Mouse (Mus musculus) CH12.LX (cell line): ENCODE data around the gene Usp17lb. TPM values are rescaled to one million over a fixed set of nuclear protein-coding genes. Genes with fewer than 3 reads are reported as not detected.
"Not testable (repeated sequence)": the region's sequence is repeated elsewhere in the genome, so short reads cannot be mapped to it uniquely, and the experiment has no call there.

Source experiments
- DNase-seq: peaks from one replicate; pipeline ENCODE4 v3.0.0-alpha.2; 2013; ENCODE audit errors: extremely low read depth
- H3K27ac ChIP-seq: 2 replicates; pipeline ENCODE4 v1.5.1; 2012; ENCODE audit warnings: low read depth, mild to moderate bottlenecking, control low read depth, moderate library complexity; ENCODE audit not compliant: insufficient read depth
- H3K27me3 ChIP-seq: replicated peaks from 2 replicates; pipeline ENCODE3; 2012; ENCODE audit warnings: inconsistent platforms
- H3K36me3 ChIP-seq, 2 experiments: replicated peaks in 1 of 2; 2 replicates each; pipeline versions ENCODE3 to v1.6.1; 2012; ENCODE audit warnings: inconsistent platforms in 1 of 2, low read length in 1 of 2, mild to moderate bottlenecking in 1 of 2, mixed read lengths in 1 of 2, moderate library complexity in 1 of 2; ENCODE audit not compliant: control insufficient read depth in 1 of 2, insufficient read depth in 1 of 2
- H3K4me1 ChIP-seq, 2 experiments: 2 replicates each; pipeline ENCODE4 v1.6.1; 2012; ENCODE audit warnings: inconsistent platforms in 1 of 2, moderate library complexity in 1 of 2; ENCODE audit not compliant: insufficient read depth in 2 of 2, control insufficient read depth in 1 of 2
- H3K4me2 ChIP-seq: 2 replicates; pipeline ENCODE4 v1.6.1; 2012; ENCODE audit warnings: low read depth, mild to moderate bottlenecking, control low read depth; ENCODE audit not compliant: poor library complexity, insufficient read depth, severe bottlenecking
- H3K4me3 ChIP-seq, 3 experiments: fragments of 150-350 bp in 1 of 3; sonication (generic) in 1 of 3; replicated peaks in 1 of 3; 2 replicates each; pipeline versions ENCODE3 to v1.5.1; 2011 to 2012; ENCODE audit warnings: low read depth in 2 of 3, low read length in 2 of 3, mild to moderate bottlenecking in 2 of 3, moderate library complexity in 2 of 3, control low read depth in 1 of 3, improper control_type of control experiment in 1 of 3, inconsistent platforms in 1 of 3, mixed read lengths in 1 of 3; ENCODE audit not compliant: poor library complexity in 1 of 3
- H3K79me2 ChIP-seq: replicated peaks from 2 replicates; pipeline ENCODE4 v1.6.1; 2012; ENCODE audit warnings: mild to moderate bottlenecking, moderate library complexity; ENCODE audit not compliant: control insufficient read depth, poor library complexity, insufficient read depth, severe bottlenecking; ENCODE audit errors: extremely low read depth
- H3K9ac ChIP-seq: 2 replicates; pipeline ENCODE4 v1.6.1; 2012; ENCODE audit warnings: low read depth, mild to moderate bottlenecking, control low read depth, moderate library complexity; ENCODE audit not compliant: insufficient read depth
- H3K9me3 ChIP-seq: replicated peaks from 2 replicates; pipeline ENCODE3; 2012; ENCODE audit warnings: low read length, inconsistent platforms, mixed read lengths
- E2F4 ChIP-seq: IDR thresholded peaks from 2 replicates; pipeline ENCODE4 v1.6.1; 2011; ENCODE audit warnings: low read depth, low read length, improper control_type of control experiment; ENCODE audit not compliant: insufficient replicate concordance
- EP300 ChIP-seq: IDR thresholded peaks from 2 replicates; pipeline ENCODE4 v1.6.1; 2011; ENCODE audit warnings: low read length, improper control_type of control experiment
- ETS1 ChIP-seq: conservative IDR thresholded peaks from 2 replicates; pipeline ENCODE4 v1.6.1; 2012; ENCODE audit warnings: low read depth, mild to moderate bottlenecking, inconsistent platforms, low read length, improper control_type of control experiment, moderate library complexity
- HCFC1 ChIP-seq: IDR thresholded peaks from 2 replicates; pipeline ENCODE4 v1.6.1; 2012; ENCODE audit warnings: low read depth, mild to moderate bottlenecking, inconsistent platforms, low read length, improper control_type of control experiment
- JUN ChIP-seq: IDR thresholded peaks from 2 replicates; pipeline ENCODE4 v1.6.1; 2011; ENCODE audit warnings: low read depth, mild to moderate bottlenecking, low read length, improper control_type of control experiment, moderate library complexity; ENCODE audit not compliant: insufficient read depth
- KAT2A ChIP-seq: IDR thresholded peaks from 2 replicates; pipeline ENCODE4 v1.6.1; 2012; ENCODE audit warnings: low read length, improper control_type of control experiment, inconsistent platforms; ENCODE audit not compliant: insufficient replicate concordance
- MAFK ChIP-seq: IDR thresholded peaks from 2 replicates; pipeline ENCODE4 v1.6.1; 2011; ENCODE audit warnings: low read length, improper control_type of control experiment; ENCODE audit not compliant: insufficient replicate concordance
- MAZ ChIP-seq: IDR thresholded peaks from 2 replicates; pipeline ENCODE4 v1.6.1; 2012; ENCODE audit warnings: low read depth, mild to moderate bottlenecking, inconsistent platforms, low read length, improper control_type of control experiment, moderate library complexity
- MYC ChIP-seq: IDR thresholded peaks from 2 replicates; pipeline ENCODE4 v1.6.1; 2011; ENCODE audit warnings: low read depth, mild to moderate bottlenecking, improper control_type of control experiment, low read length
- NELFE ChIP-seq: IDR thresholded peaks from 2 replicates; pipeline ENCODE4 v1.6.1; 2011; ENCODE audit warnings: low read depth, low read length, improper control_type of control experiment
- POLR2A ChIP-seq: IDR thresholded peaks from 2 replicates; pipeline ENCODE4 v1.6.1; 2011; ENCODE audit warnings: low read depth, mild to moderate bottlenecking, improper control_type of control experiment, low read length
- POLR2AphosphoS2 ChIP-seq: IDR thresholded peaks from 2 replicates; pipeline ENCODE4 v1.6.1; 2011; ENCODE audit warnings: low read depth, low read length, improper control_type of control experiment
- RCOR1 ChIP-seq: conservative IDR thresholded peaks from 2 replicates; pipeline ENCODE4 v1.6.1; 2012; ENCODE audit warnings: low read depth, mild to moderate bottlenecking, inconsistent platforms, low read length, improper control_type of control experiment
- TBP ChIP-seq: conservative IDR thresholded peaks from 2 replicates; pipeline ENCODE4 v1.6.1; 2011; ENCODE audit warnings: low read depth, low read length, improper control_type of control experiment
- UBTF ChIP-seq: IDR thresholded peaks from 2 replicates; pipeline ENCODE4 v1.6.1; 2012; ENCODE audit warnings: low read depth, mild to moderate bottlenecking, inconsistent platforms, low read length, improper control_type of control experiment, moderate library complexity
- ZC3H11A ChIP-seq: IDR thresholded peaks from 2 replicates; pipeline ENCODE4 v1.6.1; 2012; ENCODE audit warnings: low read depth, mild to moderate bottlenecking, inconsistent platforms, low read length, improper control_type of control experiment
- dilution Hi-C: fragments of 300-500 bp; cut with MboI; formaldehyde crosslinking; loops from 2 replicates; pipeline ENCODE4 v1.14.3; 2020; ENCODE audit warnings: low sequenced_read_pairs; ENCODE audit not compliant: extremely low pct_unique_long_range_greater_than_20kb, extremely low pct_ligation_motif_present
- in situ Hi-C: fragments of 300-500 bp; cut with MboI; formaldehyde crosslinking; loops from 3 replicates; pipeline ENCODE4 v1.14.3; 2019; ENCODE audit warnings: low sequenced_read_pairs, low pct_ligation_motif_present, low pct_unique_long_range_greater_than_20kb, mixed read lengths
- polyA plus RNA-seq: library from polyadenylated mRNA; unstranded; fragments of >175 nt; gene quantifications from 2 replicates; pipeline ENCODE4 v1.2.1, GENCODE M21; 2012; ENCODE audit warnings: low read depth; ENCODE audit not compliant: insufficient read length
- total RNA-seq, 2 experiments: library from RNA; depleted of rRNA; stranded (reverse); fragments of 300-350 nt in 1 of 2; fragments of >200 nt in 1 of 2; gene quantifications; 2 replicates each; pipeline ENCODE4 v1.2.3; 2012 to 2014

Usp17lb gene
- total and polyA plus RNA-seq, 3 experiments: not detected

- in situ Hi-C loops: no loop called here
Observed at GRCm38 (mm10) chr7:104843731-104844287, 1.4 kb upstream of the Usp17lb start.

DNA sequence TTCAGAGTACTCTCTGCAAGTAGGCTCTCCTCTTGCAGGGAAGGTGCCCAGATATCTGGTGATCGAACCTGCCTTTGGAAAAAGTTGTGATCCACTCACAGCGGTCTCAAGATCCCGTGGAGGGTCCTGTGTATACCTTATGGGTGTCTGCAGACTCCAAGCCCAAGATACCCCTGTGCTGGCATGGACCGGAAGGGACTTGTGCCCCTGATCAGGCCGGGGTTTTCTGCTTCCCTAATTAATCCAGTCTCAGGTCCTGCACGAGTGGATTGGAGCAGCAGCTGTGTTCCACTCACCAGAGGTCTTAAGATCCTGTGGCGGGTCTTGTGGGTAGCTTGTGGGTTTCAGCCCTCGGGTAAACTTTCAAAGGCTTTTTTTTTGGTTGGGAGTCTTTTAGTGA is 32.1 kb downstream of the Usp17lb start:
- H3K36me3 ChIP-seq, dilution Hi-C loops, in situ Hi-C loops, H3K4me1 ChIP-seq, H3K27ac ChIP-seq, H3K9me3 ChIP-seq, H3K79me2 ChIP-seq, H3K9ac ChIP-seq, H3K27me3 ChIP-seq, H3K4me2 ChIP-seq, H3K4me3 ChIP-seq, DNase-seq: not testable (repeated sequence)

More at GRCm38 (mm10) chr7:104843731-104844287, 1.4 kb upstream of the Usp17lb start:
- H3K27ac ChIP-seq: no peak overlapping the region
- H3K4me2 ChIP-seq: no peak overlapping the region
- DNase-seq: peak; percentile 17
- no peaks in the 10 kb centered on the region for H3K79me2 ChIP-seq
- no peaks in the 10 kb centered on the region for H3K4me1 ChIP-seq
- H3K27me3 ChIP-seq: no peaks in the 10 kb centered on the region
- dilution Hi-C loops: no loop called here
- TF ChIP-seq KAT2A (no peak), MAFK (no peak), MYC (no peak), MAZ (no peak), ETS1 (peak; percentile 23; the same call in 1 of the 2 replicates), RCOR1 (no peak), POLR2AphosphoS2 (no peak), EP300 (peak; percentile 47; the same call in 1 of the 2 replicates), ZC3H11A (no peak), HCFC1 (no peak), UBTF (no peak), E2F4 (no peak), JUN (peak; percentile 9; the same call in 1 of the 2 replicates), POLR2A (no peak), TBP (no peak), NELFE (no peak)
- H3K4me3 ChIP-seq: no peak overlapping the region
- H3K36me3 ChIP-seq: no peaks in the 10 kb centered on the region
- H3K9ac ChIP-seq: no peak overlapping the region
- no peaks in the 10 kb centered on the region for H3K9me3 ChIP-seq
